Mouse (Mus musculus): ENCODE measurements around the gene Pced1b. TPM values are rescaled to one million over a fixed set of nuclear protein-coding genes. Genes with fewer than 3 reads are reported as not detected.

The Pced1b gene
- polyA plus RNA-seq, 1 experiment from 2014 or later, result 6.0 TPM

DNA sequence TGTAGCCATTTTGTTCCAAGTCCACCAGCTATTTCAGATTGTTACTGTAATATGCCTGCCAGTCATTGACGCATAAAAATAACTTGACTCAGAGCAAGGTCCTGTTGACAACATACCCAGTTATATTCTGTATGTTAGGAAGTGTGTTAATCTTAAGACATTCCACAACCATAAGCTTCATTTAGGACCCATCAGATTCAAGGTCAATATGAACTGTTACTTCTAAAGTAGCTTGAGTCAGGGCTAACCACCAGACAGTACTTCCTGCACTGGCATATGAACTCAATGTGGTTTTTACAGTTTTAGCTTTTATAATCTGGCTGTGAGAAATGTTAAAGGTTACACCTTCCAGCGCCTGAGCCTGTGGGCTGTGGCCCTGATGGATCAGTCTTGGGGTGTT is 173.4 kb downstream of the Pced1b start:
- 90% methylated on average over 2 of the region's 2 CpGs for WGBS
- Histone ChIP-seq H3K9me3 (ENCODE audit: control insufficient read depth, low read length) (no peaks in the 10 kb centered on the region), H3K27me3 (ENCODE audit: control insufficient read depth, insufficient read depth, low read depth, low read length) (no peaks in the 10 kb centered on the region), H3K4me1 (replicated peaks; ENCODE audit: control insufficient read depth, insufficient read depth, low read length) (no peaks in the 10 kb centered on the region; the same call in 1 of the 2 replicates), H3K4me2 (ENCODE audit: low read depth, low read length) (no peak overlapping the region), H3K9ac (ENCODE audit: low read length) (no peak overlapping the region), H3K36me3 (ENCODE audit: control insufficient read depth, insufficient read depth, low read length) (no peaks in the 10 kb centered on the region), H3K27ac (ENCODE audit: low read length) (no peak overlapping the region), H3K4me3 (ENCODE audit: low read length) (no peak overlapping the region)
- no peak for ATAC-seq (ENCODE audit: low read depth)

DNA sequence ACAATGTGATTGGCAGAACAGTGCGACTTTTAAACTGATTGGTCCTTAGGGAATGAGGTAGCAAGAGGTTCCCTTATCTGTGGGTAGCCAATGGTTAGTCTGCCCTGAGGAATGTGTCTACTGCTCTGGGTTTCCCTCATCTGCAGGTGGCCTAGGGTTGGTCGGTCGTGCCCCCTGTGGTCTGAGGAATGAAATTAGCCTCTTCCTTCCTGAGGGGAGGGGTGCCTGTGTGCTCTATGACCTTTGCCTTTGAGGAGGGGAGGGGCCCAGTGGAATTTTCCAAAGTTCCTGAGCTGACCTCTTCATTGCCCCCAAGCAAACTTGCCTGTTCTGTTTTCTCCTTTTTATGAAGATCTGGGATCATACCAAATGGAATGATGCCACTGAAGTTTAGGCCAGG is 174.6 kb downstream of the Pced1b start:
- WGBS, result 68% methylated on average over 3 of the region's 3 CpGs
- Histone ChIP-seq H3K4me2 (ENCODE audit: low read depth, low read length) (no peak overlapping the region), H3K27me3 (ENCODE audit: control insufficient read depth, insufficient read depth, low read depth, low read length) (no peaks in the 10 kb centered on the region), H3K9ac (ENCODE audit: low read length) (no peak overlapping the region), H3K9me3 (ENCODE audit: control insufficient read depth, low read length) (no peaks in the 10 kb centered on the region), H3K36me3 (ENCODE audit: control insufficient read depth, insufficient read depth, low read length) (no peaks in the 10 kb centered on the region), H3K27ac (ENCODE audit: low read length) (no peak overlapping the region), H3K4me1 (replicated peaks; ENCODE audit: control insufficient read depth, insufficient read depth, low read length) (no peaks in the 10 kb centered on the region), H3K4me3 (ENCODE audit: low read length) (no peak overlapping the region)
- no peak for ATAC-seq (ENCODE audit: low read depth)

GRCm38 (mm10) chr15:97422212-97422944 is 175.5 kb downstream of the Pced1b start:
- no peaks in the 10 kb centered on the region for H3K27me3 ChIP-seq (ENCODE audit: control insufficient read depth, insufficient read depth, low read depth, low read length)
- no peak overlapping the region for H3K27ac ChIP-seq (ENCODE audit: low read length)
- no peak overlapping the region for H3K4me3 ChIP-seq (ENCODE audit: low read length)
- no peaks in the 10 kb centered on the region for H3K4me1 ChIP-seq (replicated peaks; ENCODE audit: control insufficient read depth, insufficient read depth, low read length)
- no peak overlapping the region for H3K9ac ChIP-seq (ENCODE audit: low read length)
- WGBS, result 70% methylated on average over 4 of the region's 4 CpGs
- H3K4me2 ChIP-seq (ENCODE audit: low read depth, low read length), result no peak overlapping the region
- no peaks in the 10 kb centered on the region for H3K36me3 ChIP-seq (ENCODE audit: control insufficient read depth, insufficient read depth, low read length)
- no peaks in the 10 kb centered on the region for H3K9me3 ChIP-seq (ENCODE audit: control insufficient read depth, low read length)
- no peak for ATAC-seq (ENCODE audit: low read depth)

DNA sequence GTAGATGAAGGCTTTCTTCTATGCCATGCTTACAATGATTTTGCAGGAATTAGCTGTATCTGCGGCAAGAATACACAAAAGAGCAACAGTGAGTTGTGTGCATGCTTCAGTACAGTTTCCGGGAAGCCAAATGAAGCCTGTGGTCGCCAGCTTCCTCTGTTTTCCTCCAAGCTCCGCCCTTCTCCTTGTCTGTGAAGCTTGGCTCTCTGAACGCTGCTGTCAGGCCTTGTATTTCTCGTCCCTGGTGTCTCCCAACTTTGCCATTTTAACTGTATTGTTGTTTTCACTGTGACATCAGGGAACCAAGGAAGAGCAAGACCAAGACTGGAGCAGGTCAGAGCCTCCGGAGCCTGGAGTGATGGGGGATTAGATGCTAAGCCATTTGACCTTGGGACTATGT is 177.5 kb downstream of the Pced1b start:
- Histone ChIP-seq H3K27ac (ENCODE audit: low read length) (no peak overlapping the region), H3K36me3 (ENCODE audit: control insufficient read depth, insufficient read depth, low read length) (no peaks in the 10 kb centered on the region), H3K4me2 (ENCODE audit: low read depth, low read length) (no peak overlapping the region), H3K4me1 (replicated peaks; ENCODE audit: control insufficient read depth, insufficient read depth, low read length) (no peaks in the 10 kb centered on the region), H3K9ac (ENCODE audit: low read length) (no peak overlapping the region), H3K27me3 (ENCODE audit: control insufficient read depth, insufficient read depth, low read depth, low read length) (no peaks in the 10 kb centered on the region), H3K4me3 (ENCODE audit: low read length) (no peak overlapping the region), H3K9me3 (ENCODE audit: control insufficient read depth, low read length) (no peaks in the 10 kb centered on the region)
- ATAC-seq (ENCODE audit: low read depth), result no peak
- 52% methylated on average over 7 of the region's 7 CpGs for WGBS

DNA sequence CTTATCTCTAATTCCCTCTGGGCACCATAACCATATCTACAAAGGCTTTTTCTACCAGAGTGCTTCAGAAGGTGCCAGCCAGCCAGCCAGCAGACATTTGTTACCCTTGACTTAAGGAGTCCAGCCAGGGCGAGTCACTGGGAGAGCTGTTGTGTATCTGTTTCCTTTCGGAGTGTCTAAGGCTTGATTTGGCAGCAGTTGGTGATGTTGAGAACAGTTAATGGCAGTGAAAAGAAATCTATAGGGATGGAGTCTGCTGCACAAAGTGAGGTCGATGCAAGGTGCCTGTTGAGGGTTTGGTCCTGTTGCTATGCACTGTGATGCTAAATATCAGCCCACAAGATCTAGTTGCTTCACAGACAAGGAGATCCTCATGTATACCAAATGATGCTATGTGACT is 178.1 kb downstream of the Pced1b start:
- no peak overlapping the region for H3K4me3 ChIP-seq (ENCODE audit: low read length)
- no peak overlapping the region for H3K9ac ChIP-seq (ENCODE audit: low read length)
- H3K27me3 ChIP-seq (ENCODE audit: control insufficient read depth, insufficient read depth, low read depth, low read length), result no peaks in the 10 kb centered on the region
- no peak overlapping the region for H3K27ac ChIP-seq (ENCODE audit: low read length)
- 73% methylated on average over 3 of the region's 3 CpGs for WGBS
- H3K36me3 ChIP-seq (ENCODE audit: control insufficient read depth, insufficient read depth, low read length), result no peaks in the 10 kb centered on the region
- H3K4me1 ChIP-seq (replicated peaks; ENCODE audit: control insufficient read depth, insufficient read depth, low read length), result no peaks in the 10 kb centered on the region
- ATAC-seq (ENCODE audit: low read depth), result no peak
- no peaks in the 10 kb centered on the region for H3K9me3 ChIP-seq (ENCODE audit: control insufficient read depth, low read length)
- no peak overlapping the region for H3K4me2 ChIP-seq (ENCODE audit: low read depth, low read length)

DNA sequence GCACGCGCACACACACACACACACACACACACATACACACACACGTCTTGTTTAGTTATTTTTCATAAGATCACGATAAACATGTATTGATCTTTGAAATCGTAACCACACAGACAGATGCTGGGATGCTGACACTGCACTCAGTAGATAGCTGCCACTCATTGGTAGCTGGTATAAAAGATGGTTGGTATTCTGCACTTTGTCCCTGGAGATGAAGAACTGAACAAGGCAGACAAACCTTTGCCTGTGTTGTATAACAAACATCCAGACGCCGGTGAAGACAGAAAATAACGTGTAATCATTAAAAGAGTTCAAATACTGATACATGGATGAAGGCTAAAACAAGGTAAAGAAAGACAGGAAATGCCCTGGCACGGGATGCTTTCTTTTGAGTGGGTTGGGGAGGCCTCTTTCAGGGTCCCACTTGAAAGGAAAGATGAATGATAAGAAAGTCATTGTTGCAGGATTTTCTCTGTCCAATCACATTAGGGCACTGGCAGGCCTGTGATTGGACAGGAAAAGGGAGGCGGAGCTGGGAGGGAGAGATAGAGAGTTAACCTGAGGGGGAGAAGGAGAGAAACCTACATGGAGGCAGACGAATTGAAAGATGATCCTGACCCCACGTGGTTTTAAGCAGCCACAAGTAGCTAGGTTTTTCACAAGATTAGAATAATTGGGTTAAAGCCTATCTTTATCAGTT is 182.4 kb downstream of the Pced1b start:
- no peak for ATAC-seq (ENCODE audit: low read depth)
- Histone ChIP-seq H3K4me3 (ENCODE audit: low read length) (no peak overlapping the region), H3K4me1 (replicated peaks; ENCODE audit: control insufficient read depth, insufficient read depth, low read length) (no peaks in the 10 kb centered on the region), H3K36me3 (ENCODE audit: control insufficient read depth, insufficient read depth, low read length) (no peaks in the 10 kb centered on the region), H3K9me3 (ENCODE audit: control insufficient read depth, low read length) (no peaks in the 10 kb centered on the region), H3K27me3 (ENCODE audit: control insufficient read depth, insufficient read depth, low read depth, low read length) (no peaks in the 10 kb centered on the region), H3K9ac (ENCODE audit: low read length) (no peak overlapping the region), H3K4me2 (ENCODE audit: low read depth, low read length) (no peak overlapping the region), H3K27ac (ENCODE audit: low read length) (no peak overlapping the region)
- WGBS, result 80% methylated on average over 12 of the region's 12 CpGs

- H3K9me3 ChIP-seq (ENCODE audit: control insufficient read depth, low read length), result no peaks in the 10 kb centered on the region; the same call in 1 of the 2 replicates
- ATAC-seq (ENCODE audit: low read depth), result no peak
- H3K4me2 ChIP-seq (ENCODE audit: low read depth, low read length), result no peak overlapping the region
- 74% methylated on average over 6 of the region's 6 CpGs for WGBS
- H3K27ac ChIP-seq (ENCODE audit: low read length), result no peak overlapping the region
- no peak overlapping the region for H3K9ac ChIP-seq (ENCODE audit: low read length)
- no peak overlapping the region for H3K4me3 ChIP-seq (ENCODE audit: low read length)
- no peaks in the 10 kb centered on the region for H3K36me3 ChIP-seq (ENCODE audit: control insufficient read depth, insufficient read depth, low read length)
- no peaks in the 10 kb centered on the region for H3K4me1 ChIP-seq (replicated peaks; ENCODE audit: control insufficient read depth, insufficient read depth, low read length)
- H3K27me3 ChIP-seq (ENCODE audit: control insufficient read depth, insufficient read depth, low read depth, low read length), result no peaks in the 10 kb centered on the region
Measured at GRCm38 (mm10) chr15:97431533-97431932, 184.6 kb downstream of the Pced1b start.

DNA sequence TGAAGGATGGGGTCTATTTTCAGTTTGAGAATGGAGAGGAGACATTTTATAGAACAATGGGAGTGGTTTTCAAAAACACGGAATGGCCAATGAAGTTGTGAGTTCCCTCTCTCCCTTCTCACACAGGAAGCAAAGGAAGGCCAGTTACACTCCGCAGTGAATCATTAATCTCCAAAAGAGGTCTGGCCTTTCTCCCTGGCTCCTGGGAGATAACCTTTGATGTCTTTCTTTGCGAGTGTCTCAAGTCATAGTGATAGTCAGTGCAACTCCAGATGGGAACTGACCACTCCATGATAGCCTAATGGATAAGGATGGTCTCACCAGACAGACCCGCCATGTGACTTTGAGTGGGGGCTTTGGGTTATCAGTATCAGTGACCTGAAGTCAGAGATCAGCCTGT is 185.3 kb downstream of the Pced1b start:
- Histone ChIP-seq H3K4me2 (ENCODE audit: low read depth, low read length) (no peak overlapping the region), H3K36me3 (ENCODE audit: control insufficient read depth, insufficient read depth, low read length) (no peaks in the 10 kb centered on the region), H3K27ac (ENCODE audit: low read length) (no peak overlapping the region), H3K27me3 (ENCODE audit: control insufficient read depth, insufficient read depth, low read depth, low read length) (no peaks in the 10 kb centered on the region), H3K4me3 (ENCODE audit: low read length) (no peak overlapping the region), H3K4me1 (replicated peaks; ENCODE audit: control insufficient read depth, insufficient read depth, low read length) (no peaks in the 10 kb centered on the region), H3K9ac (ENCODE audit: low read length) (no peak overlapping the region), H3K9me3 (ENCODE audit: control insufficient read depth, low read length) (no peaks in the 10 kb centered on the region; the same call in 1 of the 2 replicates)
- WGBS, result 23% methylated on average over 4 of the region's 4 CpGs
- ATAC-seq (ENCODE audit: low read depth), result no peak

Measured in lung, embryonic 16.5 days (tissue).